Mouse (Mus musculus) embryonic facial prominence, embryonic 11.5 days (tissue): Measurements from ENCODE around the gene Calm3. TPM values are rescaled to one million over a fixed set of nuclear protein-coding genes. Genes with fewer than 3 reads are reported as not detected.
A peak's percentile ranks its signal among the peaks of the same experiment; 100 is the strongest.

ENCODE experiments used
- ATAC-seq: fragments of 200-750 bp; cut with Nextera tagmentation; replicated peaks from 2 replicates; pipeline ENCODE4 v1.8.0; 2017; ENCODE audit warnings: low read depth; ENCODE audit not compliant: insufficient number of reproducible peaks, low FRiP score, low TSS enrichment
- DNase-seq: peaks from one replicate; pipeline ENCODE4 v3.0.0-alpha.2; 2015; ENCODE audit warnings: low spot score
- H3K27ac ChIP-seq: fragments of 300-500 bp; sonication (generic); replicated peaks from 2 replicates; pipeline ENCODE4 v1.5.1; 2014; ENCODE audit warnings: mild to moderate bottlenecking, low read depth, low read length, control low read depth
- H3K27me3 ChIP-seq: fragments of 300-500 bp; sonication (generic); 2 replicates; pipeline ENCODE4 v1.6.1; 2014; ENCODE audit warnings: mild to moderate bottlenecking, low read length, moderate library complexity, mixed read lengths; ENCODE audit not compliant: control insufficient read depth, insufficient read depth
- H3K36me3 ChIP-seq: fragments of 300-500 bp; sonication (generic); replicated peaks from 2 replicates; pipeline ENCODE4 v1.6.1; 2014; ENCODE audit warnings: low read depth, mild to moderate bottlenecking, low read length, moderate library complexity, mixed read lengths; ENCODE audit not compliant: control insufficient read depth, insufficient read depth
- H3K4me1 ChIP-seq: fragments of 300-500 bp; sonication (generic); 2 replicates; pipeline ENCODE4 v1.6.1; 2014; ENCODE audit warnings: low read length, mixed read lengths; ENCODE audit not compliant: control insufficient read depth, insufficient read depth
- H3K4me2 ChIP-seq: fragments of 300-500 bp; sonication (generic); 2 replicates; pipeline ENCODE4 v1.6.1; 2014; ENCODE audit warnings: low read depth, mild to moderate bottlenecking, control low read depth, low read length, moderate library complexity
- H3K4me3 ChIP-seq: fragments of 300-500 bp; sonication (generic); 2 replicates; pipeline ENCODE4 v1.5.1; 2014; ENCODE audit warnings: low read depth, low read length, control low read depth
- H3K9ac ChIP-seq: fragments of 300-500 bp; sonication (generic); replicated peaks from 2 replicates; pipeline ENCODE4 v1.6.1; 2014; ENCODE audit warnings: mild to moderate bottlenecking, control low read depth, low read length
- H3K9me3 ChIP-seq: fragments of 300-500 bp; sonication (generic); replicated peaks from 2 replicates; pipeline ENCODE4 v1.6.1; 2016; ENCODE audit warnings: mild to moderate bottlenecking, low read length, inconsistent platforms, mixed read lengths; ENCODE audit not compliant: control insufficient read depth
- WGBS: fragments of 180-500 bp; shearing (Covaris S2); extraction: QIAGEN DNeasy Blood & Tissue Kit; methylation state at CpG from one replicate; pipeline ENCODE4 v1.1.7; 2014; 5-methylcytosine and 5-hydroxymethylcytosine counted together
- polyA plus RNA-seq: library from polyadenylated mRNA; unstranded; fragments of >200 nt; fragmentation: Nextera tagmentation; extraction: Ambion mirVana; gene quantifications from 2 replicates; pipeline ENCODE4 v1.2.1, GENCODE M21; 2014

Gene Calm3
- polyA plus RNA-seq, 1 experiment from 2014 or later = 237 TPM

- H3K27me3 ChIP-seq = peaks cover 5% of the 10 kb centered on the region; the same call in 1 of the 2 replicates
- H3K4me3 ChIP-seq = no peak overlapping the region
- no peak overlapping the region for H3K27ac ChIP-seq
- DNase-seq (no peak), ATAC-seq (no peak)
- no peak overlapping the region for H3K4me2 ChIP-seq
- peaks cover 10% of the 10 kb centered on the region for H3K9me3 ChIP-seq
- H3K9ac ChIP-seq = no peak overlapping the region
- H3K36me3 ChIP-seq = peaks cover 28% of the 10 kb centered on the region
- 53% methylated on average over 59 of the region's 59 CpGs for WGBS
- H3K4me1 ChIP-seq = no peaks in the 10 kb centered on the region
Observed at GRCm38 (mm10) chr7:16885905-16886304, 38.0 kb downstream of the Calm3 start.

- H3K4me1 ChIP-seq = peaks cover under 1% of the 10 kb centered on the region; the same call in 1 of the 2 replicates
- peaks cover 5% of the 10 kb centered on the region; the same call in 1 of the 2 replicates for H3K27me3 ChIP-seq
- 15% methylated on average over 53 of the region's 95 CpGs for WGBS
- H3K27ac ChIP-seq = 0 out of 2 replicates have a peak overlapping the region, but pooled peaks have one; percentile 35
- peak; percentile 47 for DNase-seq
- no peak for ATAC-seq
- peaks cover 28% of the 10 kb centered on the region for H3K36me3 ChIP-seq
- peaks cover 10% of the 10 kb centered on the region for H3K9me3 ChIP-seq
- no peak overlapping the region for H3K9ac ChIP-seq
- peak overlapping the region; percentile 29 for H3K4me2 ChIP-seq
- peak overlapping the region; percentile 15 for H3K4me3 ChIP-seq
Observed at GRCm38 (mm10) chr7:16885271-16885776, 38.6 kb downstream of the Calm3 start.

GRCm38 (mm10) chr7:16884334-16884733 lies 39.6 kb downstream of the Calm3 start:
- H3K9me3 ChIP-seq = peaks cover 10% of the 10 kb centered on the region
- H3K4me2 ChIP-seq = no peak overlapping the region
- ATAC-seq (no peak), DNase-seq (no peak)
- H3K4me3 ChIP-seq = no peak overlapping the region
- H3K9ac ChIP-seq = no peak overlapping the region
- H3K27me3 ChIP-seq = peaks cover 5% of the 10 kb centered on the region; the same call in 1 of the 2 replicates
- peaks cover 2% of the 10 kb centered on the region; the same call in 1 of the 2 replicates for H3K4me1 ChIP-seq
- no peak overlapping the region for H3K27ac ChIP-seq
- H3K36me3 ChIP-seq = peaks cover 28% of the 10 kb centered on the region
- 34% methylated on average over 4 of the region's 4 CpGs for WGBS

- no peak overlapping the region for H3K27ac ChIP-seq
- DNase-seq = no peak
- H3K4me3 ChIP-seq = no peak overlapping the region
- no peak overlapping the region; the same call in 1 of the 2 replicates for H3K9ac ChIP-seq
- whole genome bisulfite sequencing = 86% methylated on average over 6 of the region's 6 CpGs
- peaks cover 2% of the 10 kb centered on the region; the same call in 1 of the 2 replicates for H3K4me1 ChIP-seq
- no peak overlapping the region for H3K4me2 ChIP-seq
- no peak for ATAC-seq
- H3K27me3 ChIP-seq = peaks cover 5% of the 10 kb centered on the region; the same call in 1 of the 2 replicates
- peaks cover 28% of the 10 kb centered on the region for H3K36me3 ChIP-seq
- peaks cover 10% of the 10 kb centered on the region for H3K9me3 ChIP-seq
Observed at GRCm38 (mm10) chr7:16883162-16883561, 40.8 kb downstream of the Calm3 start.

- H3K27ac ChIP-seq = peak overlapping the region; percentile 83
- peaks cover 2% of the 10 kb centered on the region for H3K4me1 ChIP-seq
- peak overlapping the region; percentile 17; the same call in 1 of the 2 replicates for H3K4me2 ChIP-seq
- 10% methylated on average over 5 of the region's 5 CpGs for WGBS
- peaks cover 20% of the 10 kb centered on the region for H3K36me3 ChIP-seq
- DNase-seq (no peak), ATAC-seq (no peak)
- peaks cover 4% of the 10 kb centered on the region for H3K9me3 ChIP-seq
- H3K9ac ChIP-seq = peak overlapping the region; percentile 19; the same call in 1 of the 2 replicates
- no peaks in the 10 kb centered on the region for H3K27me3 ChIP-seq
- no peak overlapping the region for H3K4me3 ChIP-seq
Observed at GRCm38 (mm10) chr7:16880615-16881014, 43.3 kb downstream of the Calm3 start.

GRCm38 (mm10) chr7:16879796-16880547 lies 43.9 kb downstream of the Calm3 start:
- H3K4me2 ChIP-seq = peak overlapping the region; percentile 17; the same call in 1 of the 2 replicates
- peak; percentile 32 for ATAC-seq
- 7% methylated on average over 8 of the region's 9 CpGs for WGBS
- H3K9me3 ChIP-seq = no peaks in the 10 kb centered on the region; the same call in 1 of the 2 replicates
- H3K4me1 ChIP-seq = peaks cover 2% of the 10 kb centered on the region
- no peak overlapping the region for H3K4me3 ChIP-seq
- peak; percentile 86 for DNase-seq
- H3K27me3 ChIP-seq = no peaks in the 10 kb centered on the region
- H3K9ac ChIP-seq = peak overlapping the region; percentile 19
- H3K27ac ChIP-seq = peak overlapping the region; percentile 83
- H3K36me3 ChIP-seq = peaks cover 13% of the 10 kb centered on the region

GRCm38 (mm10) chr7:16877717-16878116 lies 46.2 kb downstream of the Calm3 start:
- Histone ChIP-seq H3K36me3 (peaks cover 6% of the 10 kb centered on the region), H3K4me3 (no peak overlapping the region), H3K9me3 (no peaks in the 10 kb centered on the region; the same call in 1 of the 2 replicates), H3K9ac (no peak overlapping the region), H3K4me1 (peaks cover 2% of the 10 kb centered on the region), H3K27ac (no peak overlapping the region), H3K27me3 (no peaks in the 10 kb centered on the region), H3K4me2 (no peak overlapping the region)
- WGBS = 76% methylated on average over 3 of the region's 3 CpGs
- DNase-seq (no peak), ATAC-seq (no peak)

- Histone ChIP-seq H3K4me1 (peaks cover 2% of the 10 kb centered on the region), H3K27me3 (no peaks in the 10 kb centered on the region), H3K4me2 (peak overlapping the region; percentile 71), H3K27ac (peak overlapping the region; percentile 94), H3K36me3 (peaks cover 6% of the 10 kb centered on the region), H3K9ac (peak overlapping the region; percentile 90), H3K4me3 (peak overlapping the region; percentile 89), H3K9me3 (no peaks in the 10 kb centered on the region; the same call in 1 of the 2 replicates)
- 2% methylated on average over 12 of the region's 13 CpGs for WGBS
- ATAC-seq (peak; percentile 49), DNase-seq (peak; percentile 94)
Observed at GRCm38 (mm10) chr7:16876608-16877007, 47.3 kb downstream of the Calm3 start.
